Mouse (Mus musculus): ENCODE measurements around the gene Olfr683.
A peak's percentile ranks its signal among the peaks of the same experiment; 100 is the strongest.

- TF ChIP-seq MAZ (IDR thresholded peaks at IDR 0.05; ENCODE audit: low read depth, low read length) (no peak), HCFC1 (IDR thresholded peaks at IDR 0.05; ENCODE audit: low read depth, low read length) (no peak), CTCF (conservative IDR thresholded peaks at IDR 0.05 in 1 of 2, IDR thresholded peaks at IDR 0.05 in 1 of 2; ENCODE audit: low read depth in 2 of 2, low read length in 2 of 2) (peak; percentile 40 to 69; a peak in 3 of 4 replicates), MAFK (IDR thresholded peaks at IDR 0.05; ENCODE audit: insufficient replicate concordance, low read length) (no peak), SMC3 (IDR thresholded peaks at IDR 0.05; ENCODE audit: low read depth, low read length) (peak; percentile 59), SIN3A (IDR thresholded peaks at IDR 0.05; ENCODE audit: low read length) (no peak), POLR2A (IDR thresholded peaks at IDR 0.05; ENCODE audit: low read depth, low read length) (no peak), UBTF (IDR thresholded peaks at IDR 0.05; ENCODE audit: low read depth, low read length) (no peak), KAT2A (IDR thresholded peaks at IDR 0.05; ENCODE audit: insufficient replicate concordance, low read length) (no peak), EP300 (IDR thresholded peaks at IDR 0.05; ENCODE audit: low read length) (no peak), ZNF384 (IDR thresholded peaks at IDR 0.05; ENCODE audit: low read depth, low read length) (no peak), BHLHE40 (IDR thresholded peaks at IDR 0.05; ENCODE audit: low read depth, low read length) (no peak), JUN (IDR thresholded peaks at IDR 0.05; ENCODE audit: insufficient read depth, low read depth, low read length) (no peak), RCOR1 (conservative IDR thresholded peaks at IDR 0.05; ENCODE audit: low read depth, low read length) (no peak)
Observed at GRCm38 (mm10) chr7:105170773-105171172, 24.0 kb upstream of the Olfr683 start.

Data from CH12.LX (cell line).